Mouse (Mus musculus) R1 (cell line): ENCODE data around the gene Nudt4.
A peak's percentile ranks its signal among the peaks of the same experiment; 100 is the strongest.

Experiments used
- DNase-seq: peaks from one replicate; pipeline ENCODE4 v3.0.0-alpha.2; 2018; ENCODE audit warnings: low read depth, low spot score

The Nudt4 gene

DNA sequence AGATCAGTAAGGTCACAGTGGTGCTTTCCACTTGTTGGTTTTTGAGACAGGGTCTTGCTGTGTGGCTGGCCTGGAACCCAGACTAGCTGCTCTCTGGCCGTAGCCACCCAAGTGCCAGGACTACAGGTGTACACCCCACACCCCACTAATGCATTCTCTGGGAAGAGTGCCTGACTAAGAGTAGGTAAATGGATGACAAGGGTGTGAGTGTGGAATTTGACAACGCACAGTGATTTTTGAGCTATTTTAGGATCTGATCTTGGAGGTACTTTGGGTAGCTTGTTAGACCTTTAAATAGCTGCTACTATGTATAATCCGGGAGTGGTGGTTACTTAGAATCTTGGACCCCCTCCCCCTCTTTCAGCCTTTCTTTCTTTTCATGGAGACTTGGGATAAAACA lies 24.7 kb downstream of the Nudt4 start:
- DNase-seq = no peak

DNA sequence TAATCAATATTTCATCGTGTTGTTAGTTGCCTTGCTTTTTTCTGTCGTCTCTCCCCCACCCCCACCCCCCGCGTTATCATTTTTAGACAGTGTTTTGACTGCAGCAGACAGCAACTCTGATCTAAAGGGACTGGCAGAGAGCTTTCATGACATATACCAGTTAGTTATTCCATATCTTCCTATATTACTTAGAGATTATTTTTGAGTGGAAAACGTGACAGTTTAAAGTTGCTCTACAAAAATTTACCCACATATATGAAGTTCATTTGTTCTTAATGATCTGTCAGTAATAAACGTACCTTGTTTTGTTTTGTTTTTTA lies 27.8 kb downstream of the Nudt4 start:
- DNase-seq = no peak

DNA sequence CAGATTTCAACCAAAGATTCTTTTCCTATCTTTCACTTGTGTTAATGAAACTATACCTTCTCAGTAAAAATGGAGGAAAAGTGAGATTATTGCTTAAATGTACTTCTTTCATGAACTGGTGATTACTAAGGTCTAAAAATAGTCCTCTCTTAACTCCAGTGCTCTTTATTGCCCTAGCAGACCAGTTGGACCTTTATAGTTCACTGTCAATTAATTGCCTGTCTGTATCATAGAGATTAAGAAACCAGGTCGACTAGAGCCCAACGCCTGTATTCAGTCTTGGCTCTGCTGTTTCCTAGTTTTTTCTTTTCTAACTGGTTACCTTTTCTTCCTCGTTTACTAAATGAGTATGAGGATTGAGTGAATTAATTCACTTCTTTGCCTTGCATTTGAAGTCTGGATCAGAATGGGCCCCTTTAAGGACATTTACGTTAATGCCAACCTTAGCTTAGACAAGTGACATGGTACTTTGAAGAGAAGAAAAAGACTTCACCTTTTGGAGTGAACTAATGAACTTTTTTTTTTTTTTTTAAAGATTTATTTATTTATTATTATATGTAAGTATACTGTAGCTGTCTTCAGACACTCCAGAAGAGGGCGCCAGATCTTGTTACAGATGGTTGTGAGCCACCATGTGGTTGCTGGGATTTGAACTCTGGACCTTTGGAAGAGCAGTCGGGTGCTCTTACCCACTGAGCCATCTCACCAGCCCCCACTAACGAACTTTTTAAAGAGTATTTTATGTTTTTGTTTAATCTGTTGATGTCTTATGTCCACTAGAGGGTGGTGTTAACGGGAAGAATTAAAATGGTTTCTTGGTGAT lies 28.3 kb downstream of the Nudt4 start:
- no peak for DNase-seq

DNA sequence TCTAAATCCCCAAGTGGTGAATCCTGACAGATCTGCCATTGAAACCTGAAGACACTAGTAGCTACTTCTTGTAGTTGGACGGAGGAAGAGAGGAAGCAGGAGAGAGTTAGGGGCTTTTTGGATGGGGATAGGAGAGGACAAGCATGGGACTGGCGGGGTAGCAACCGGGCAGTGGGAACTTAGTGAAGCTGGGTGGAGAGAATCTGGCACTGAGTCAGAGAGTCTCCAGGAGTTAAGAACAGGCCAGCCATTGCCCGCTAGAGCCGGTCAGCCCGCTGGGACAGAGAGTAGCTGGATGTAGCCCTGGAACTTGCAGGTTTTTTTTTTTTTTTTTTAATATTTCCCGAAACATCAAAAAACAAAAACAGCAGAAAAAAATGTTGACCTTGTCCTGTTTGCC lies 30.6 kb downstream of the Nudt4 start:
- no peak for DNase-seq

DNA sequence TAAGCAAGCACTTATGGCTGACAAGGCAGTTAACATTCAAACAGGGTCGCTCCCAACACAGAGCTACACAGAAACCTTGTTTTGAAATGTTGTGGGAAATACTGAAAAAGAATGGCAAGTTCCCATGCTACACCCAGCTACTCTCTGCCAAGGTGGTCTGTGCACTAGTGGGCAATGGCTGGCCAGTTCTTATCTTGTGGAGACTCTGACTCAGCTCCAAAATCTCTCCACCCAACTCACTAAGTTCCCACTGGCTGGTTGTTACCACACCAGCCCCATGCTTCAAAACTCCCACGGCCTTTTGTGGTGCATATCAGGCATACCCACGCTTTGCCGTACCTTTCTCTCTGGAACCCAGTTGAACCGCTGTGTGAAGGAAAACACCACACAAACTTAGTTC lies 31.0 kb downstream of the Nudt4 start:
- peak; percentile 38 for DNase-seq

DNA sequence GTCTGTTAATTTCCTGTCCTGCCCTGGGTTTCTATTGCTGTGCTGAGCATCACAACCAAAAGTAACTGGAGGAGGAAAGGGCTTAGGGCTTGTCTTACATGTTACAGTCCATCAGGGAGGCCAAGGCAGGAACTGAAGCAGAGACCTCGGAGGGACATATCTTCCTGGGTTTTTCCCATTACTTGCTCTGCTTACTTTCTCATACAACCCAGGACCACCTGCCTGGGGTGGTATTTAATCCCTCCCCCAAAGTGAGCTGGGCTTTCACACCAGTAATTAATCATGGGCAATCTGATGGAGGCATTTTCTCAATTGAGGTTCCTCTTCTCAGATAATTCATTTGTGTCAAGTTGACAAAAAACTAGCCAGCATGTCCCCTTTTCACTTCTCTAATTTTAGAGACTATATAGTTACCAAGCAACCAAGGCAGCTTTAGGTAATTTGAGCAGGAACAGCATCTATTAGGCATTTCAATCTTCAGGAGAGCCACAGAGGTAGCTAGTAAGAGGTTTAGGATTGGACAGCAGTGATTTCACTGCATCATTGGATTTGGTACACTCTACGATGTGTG lies 33.3 kb downstream of the Nudt4 start:
- no peak for DNase-seq

DNA sequence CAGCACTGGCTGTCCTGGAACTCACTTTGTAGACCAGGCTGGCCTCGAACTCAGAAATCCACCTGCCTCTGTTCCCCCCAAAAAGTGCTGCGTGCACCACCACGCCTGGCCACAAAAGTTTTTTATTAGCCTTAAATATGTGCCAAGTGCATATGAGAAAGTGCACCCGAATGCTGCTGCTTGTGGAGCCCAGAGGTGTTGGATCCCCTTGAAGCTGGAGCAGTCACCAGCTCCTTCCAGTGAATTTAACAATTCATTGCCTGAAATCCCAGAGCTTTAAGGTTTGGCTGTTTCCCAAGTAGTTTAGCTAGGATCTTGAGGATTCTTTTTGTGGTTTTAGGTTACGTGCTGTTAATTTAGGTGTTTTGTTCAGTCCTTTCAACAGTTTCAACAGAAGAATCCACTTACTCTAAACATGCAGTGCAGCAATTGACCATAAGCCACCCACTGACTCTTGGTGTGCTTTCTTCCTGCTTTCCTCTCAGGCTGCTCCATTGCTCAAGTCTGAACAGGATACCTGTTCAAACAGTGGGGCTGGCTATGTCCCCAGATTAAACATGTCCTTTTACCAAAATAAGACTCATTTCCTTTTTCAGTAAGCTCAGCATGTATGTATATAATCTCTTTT lies 37.3 kb downstream of the Nudt4 start:
- no peak for DNase-seq

DNA sequence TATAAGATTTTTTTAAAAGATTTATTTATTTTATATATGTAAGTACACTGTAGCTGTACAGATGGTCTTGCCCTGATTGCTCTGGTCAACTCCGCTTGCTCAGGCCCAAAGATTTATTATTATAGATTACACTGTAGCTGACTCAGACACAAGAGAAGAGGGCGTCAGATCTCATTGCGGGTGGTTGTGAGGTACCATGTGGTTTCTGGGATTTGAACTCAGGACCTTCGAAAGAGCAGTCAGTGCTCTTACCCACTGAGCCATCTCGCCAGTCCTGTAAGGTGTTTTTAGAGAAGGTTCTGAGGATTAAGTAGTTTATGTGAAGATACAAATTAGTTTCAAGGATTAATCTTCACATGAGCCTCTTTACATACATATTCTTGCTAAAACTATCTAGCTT lies 38.1 kb downstream of the Nudt4 start:
- DNase-seq = no peak

DNA sequence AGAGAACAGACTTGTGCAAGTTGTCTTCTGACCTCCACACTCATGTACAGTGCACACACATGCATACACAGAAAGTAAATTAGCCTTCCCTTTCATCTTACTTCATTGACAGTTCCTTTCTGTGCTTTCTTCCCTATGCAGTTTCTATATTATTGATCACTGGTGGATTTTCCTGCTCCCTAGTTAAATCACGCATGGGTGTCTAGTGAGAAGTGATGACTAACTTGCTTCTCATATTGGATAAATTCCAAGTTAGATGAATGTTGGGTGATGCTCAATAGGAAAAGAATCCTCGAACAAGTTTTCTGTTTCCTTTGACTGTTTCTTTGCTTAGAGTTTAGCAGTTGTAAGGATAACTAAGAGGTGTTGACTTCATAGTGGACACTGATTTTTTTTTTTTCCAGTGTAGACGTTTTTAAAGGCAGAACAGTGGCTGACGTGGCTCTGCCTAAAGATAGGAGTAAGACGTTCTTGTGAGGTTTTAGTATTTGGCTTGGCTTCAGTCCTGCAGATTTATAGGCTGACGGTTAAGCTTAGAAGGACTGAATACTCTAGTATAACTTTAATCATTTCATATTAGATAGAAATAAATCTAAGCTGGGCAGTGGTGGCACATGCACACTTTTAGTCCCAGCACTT lies 38.8 kb downstream of the Nudt4 start:
- no peak for DNase-seq

DNA sequence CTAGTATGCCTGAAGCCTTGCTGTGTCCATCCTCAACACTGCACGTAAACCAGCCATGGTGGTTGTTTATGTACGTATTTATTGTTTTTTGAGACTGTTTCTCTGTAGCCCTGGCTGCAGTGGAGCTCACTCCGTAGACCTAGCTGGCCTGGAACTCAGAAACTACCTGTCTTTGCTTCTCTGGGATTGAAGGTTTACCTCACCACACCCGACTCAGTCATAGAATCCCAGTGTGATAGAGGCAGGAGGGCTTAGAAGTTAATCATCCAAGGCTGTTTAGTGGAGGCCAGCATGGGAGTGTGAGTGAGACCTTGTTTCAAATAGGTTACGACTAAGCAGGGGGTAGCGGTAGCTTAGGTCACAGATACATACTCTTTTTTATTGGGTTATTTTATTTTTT lies 46.3 kb downstream of the Nudt4 start:
- DNase-seq = no peak

DNA sequence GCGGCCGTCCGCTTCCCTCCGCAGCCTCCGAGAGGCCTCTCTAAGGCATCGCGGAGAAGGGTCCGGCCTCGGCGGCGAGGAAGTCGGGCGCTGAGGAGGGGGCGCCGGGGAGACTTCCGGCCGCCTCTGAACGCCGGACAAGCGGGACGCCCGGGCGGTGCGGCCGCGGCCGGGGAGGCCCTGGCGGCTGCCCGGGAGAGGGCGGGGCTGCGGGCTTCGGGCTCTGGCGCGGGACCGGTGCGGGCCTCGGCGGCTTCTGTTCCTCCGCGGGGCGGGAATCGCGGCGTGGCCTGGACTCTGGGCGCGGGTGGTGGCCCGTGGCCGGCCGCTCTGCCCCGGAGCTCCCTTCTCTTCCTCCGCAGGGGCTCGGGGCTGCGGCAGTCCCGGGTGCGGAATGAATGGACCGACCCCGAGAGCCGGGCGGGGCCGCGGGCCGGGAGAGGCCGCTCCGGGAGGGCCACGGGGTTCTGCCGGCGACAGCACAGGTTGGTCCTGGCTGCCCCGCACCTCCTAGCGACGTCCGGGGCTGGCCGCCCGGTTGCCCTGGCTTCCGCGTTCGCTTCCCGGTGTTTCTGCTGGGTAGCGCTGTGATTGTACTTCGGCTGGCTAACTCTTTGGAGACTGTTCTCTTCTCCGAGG lies 48.5 kb downstream of the Nudt4 start:
- peak; percentile 42 for DNase-seq

DNA sequence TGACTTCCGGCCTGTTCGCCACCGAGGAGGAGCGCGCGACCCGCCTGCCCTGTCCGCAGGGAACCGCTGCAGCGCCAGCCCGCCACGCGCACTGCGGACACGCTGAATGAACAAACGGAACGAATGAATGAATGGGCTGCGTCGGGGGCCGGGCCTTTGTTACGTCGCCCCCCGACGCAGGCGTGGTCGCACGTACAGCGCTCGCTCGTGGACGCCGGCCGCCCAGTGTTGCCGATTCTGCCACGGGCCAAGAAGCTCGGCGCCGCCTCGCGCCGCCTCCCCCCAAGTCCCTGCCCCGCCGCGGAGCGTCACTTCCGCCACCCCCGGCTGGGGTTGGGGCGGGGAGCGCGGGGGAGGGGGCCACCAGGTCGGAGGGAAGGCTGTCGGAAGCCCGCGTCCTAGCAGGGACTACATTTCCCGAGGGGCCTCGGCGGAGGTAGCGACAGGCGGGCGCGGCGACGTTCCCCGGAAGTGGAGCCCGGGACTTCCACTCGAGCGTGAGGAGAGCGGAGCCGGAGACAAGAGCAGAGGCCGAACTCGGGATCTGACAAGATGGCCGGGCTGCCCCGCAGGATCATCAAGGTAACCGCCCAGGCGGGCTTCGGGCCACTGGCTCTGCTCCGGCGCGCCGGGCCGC lies 49.2 kb downstream of the Nudt4 start, which contains the start of gene Ube2n:
Gene Ube2n, plus strand, starts transcription at position 490 of the 637 bp plus-strand sequence.
- DNase-seq = peak; percentile 98

DNA sequence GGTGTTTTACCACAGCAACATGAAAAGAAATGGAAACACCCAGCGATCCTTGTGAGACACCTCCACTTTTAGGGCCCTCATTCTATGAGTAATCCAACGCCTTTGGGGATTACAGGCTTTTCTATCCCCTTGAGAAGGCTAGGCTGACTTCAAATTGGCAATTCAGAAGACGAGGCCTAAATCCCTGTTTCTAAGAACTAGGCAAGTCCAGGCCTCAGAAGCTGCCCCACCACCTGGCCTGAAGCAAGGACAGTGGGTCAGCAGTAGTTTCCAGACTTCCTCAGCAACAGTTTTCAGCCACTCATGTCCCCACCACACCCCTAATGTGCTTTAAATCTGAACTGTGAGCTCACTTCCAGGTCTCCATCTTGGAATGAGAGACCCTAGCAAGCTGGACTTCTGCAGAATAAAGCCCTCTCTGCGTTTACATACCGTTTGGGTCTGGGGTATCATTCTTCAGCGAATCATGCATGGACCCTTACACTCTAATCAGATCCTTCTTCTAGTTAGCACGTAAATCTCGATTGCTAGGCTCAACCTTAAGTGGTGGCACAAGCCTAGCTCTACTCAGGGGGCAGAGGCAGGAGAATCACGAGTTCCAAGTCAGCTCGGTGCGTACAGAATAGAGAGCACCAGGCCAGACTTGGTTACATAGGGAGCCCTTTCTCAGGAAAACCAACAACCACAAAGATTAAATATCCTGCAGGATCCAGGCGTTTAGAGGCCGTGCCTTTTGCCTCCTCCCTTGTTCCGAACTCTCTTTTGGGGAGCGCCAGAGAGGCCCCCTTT lies 50.0 kb downstream of the Nudt4 start:
- DNase-seq = peak; percentile 59

DNA sequence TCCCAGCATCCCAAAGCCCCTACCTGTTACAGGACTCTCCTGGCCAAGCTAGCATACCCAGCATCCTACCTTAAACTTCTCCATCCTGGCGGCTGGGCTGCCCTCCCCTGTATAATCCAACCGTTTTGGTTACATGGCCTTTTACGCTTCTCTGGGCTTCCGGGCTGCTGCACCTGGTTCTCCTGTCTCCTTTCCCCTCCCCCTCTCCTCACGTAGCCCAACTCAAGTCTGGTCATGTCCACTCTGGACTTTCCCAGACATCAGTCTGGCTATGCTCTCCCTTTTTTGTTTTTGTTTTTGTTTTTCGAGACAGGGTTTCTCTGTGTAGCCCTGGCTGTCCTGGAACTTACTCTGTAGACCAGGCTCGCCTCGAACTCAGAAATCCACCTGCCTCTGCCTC lies 51.3 kb downstream of the Nudt4 start:
- peak; percentile 45 for DNase-seq

DNA sequence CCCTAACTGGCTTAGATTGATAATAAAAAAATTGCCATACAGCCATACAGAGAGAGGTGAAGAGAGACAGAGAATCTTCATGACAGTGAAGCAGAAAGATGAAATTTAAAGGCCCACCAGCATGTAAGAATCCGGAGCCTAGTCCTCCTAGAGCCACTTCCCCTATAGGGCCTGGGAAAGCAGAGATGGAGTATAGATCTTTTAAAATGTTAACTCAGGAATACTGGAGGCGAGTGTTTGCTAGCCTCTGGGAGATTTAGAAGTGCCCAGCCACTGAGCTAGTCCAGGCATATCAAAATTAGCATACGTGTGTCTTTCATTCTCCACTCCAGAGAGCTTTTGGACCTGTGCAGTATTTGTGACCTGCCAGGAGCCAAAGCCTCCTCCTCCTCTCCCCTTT lies 54.7 kb downstream of the Nudt4 start:
- DNase-seq = no peak

DNA sequence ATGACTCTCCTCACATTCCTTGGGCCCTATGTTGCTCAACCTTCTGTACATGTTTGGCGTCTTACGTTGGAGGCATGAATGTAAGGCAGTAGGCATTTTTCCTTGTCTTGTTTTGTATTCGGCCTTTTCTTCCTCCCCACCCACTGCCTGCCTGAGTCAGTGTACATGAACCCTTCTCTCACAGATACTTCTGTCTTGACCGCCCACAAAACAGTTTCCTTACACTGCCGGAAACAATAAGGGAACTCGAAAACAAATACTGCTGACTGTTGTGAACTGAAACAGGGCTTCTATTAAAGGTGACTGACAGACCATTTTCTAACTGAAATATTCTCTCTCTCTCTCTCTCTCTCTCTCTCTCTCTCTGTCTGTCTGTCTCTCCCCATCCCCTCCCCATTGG lies 55.2 kb downstream of the Nudt4 start:
- no peak for DNase-seq

DNA sequence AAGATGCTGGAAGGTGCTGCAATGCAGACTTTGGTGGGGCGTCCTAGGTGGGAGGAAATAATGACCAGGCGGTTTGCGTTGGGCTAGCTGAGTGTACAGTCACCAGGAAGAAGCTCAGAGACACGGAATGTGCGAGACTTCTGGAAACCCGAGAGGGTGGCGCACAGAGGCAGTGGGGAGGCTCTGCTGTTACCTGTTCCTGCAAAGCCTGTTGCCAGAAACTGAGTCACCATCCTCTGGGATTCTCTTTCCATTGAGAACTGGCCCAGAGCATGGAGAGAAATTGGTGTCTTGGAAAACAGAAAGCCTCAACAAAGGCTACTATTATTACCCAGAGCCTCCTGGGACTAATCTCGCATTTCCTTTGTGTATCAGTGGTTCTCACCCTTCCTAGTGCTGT lies 55.8 kb downstream of the Nudt4 start:
- peak; percentile 27 for DNase-seq

DNA sequence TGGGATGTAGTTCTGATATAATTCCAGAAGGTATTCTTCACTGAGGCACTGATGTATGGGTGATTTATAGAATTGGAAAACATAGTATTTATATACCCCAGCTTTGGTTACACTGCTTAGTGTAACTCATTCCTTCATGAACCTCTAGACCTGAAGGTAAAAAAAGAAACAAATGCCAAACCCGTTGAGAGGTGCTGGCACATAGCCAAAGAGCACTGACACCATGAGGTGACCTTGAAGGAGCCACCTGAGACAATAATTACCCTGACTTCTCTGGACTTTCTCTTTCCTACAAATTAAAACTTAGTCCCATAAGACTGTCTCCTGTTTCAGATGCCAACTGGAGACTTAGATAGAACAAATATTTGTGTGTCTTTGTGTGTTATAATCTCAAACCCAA lies 59.6 kb downstream of the Nudt4 start:
- DNase-seq = no peak

DNA sequence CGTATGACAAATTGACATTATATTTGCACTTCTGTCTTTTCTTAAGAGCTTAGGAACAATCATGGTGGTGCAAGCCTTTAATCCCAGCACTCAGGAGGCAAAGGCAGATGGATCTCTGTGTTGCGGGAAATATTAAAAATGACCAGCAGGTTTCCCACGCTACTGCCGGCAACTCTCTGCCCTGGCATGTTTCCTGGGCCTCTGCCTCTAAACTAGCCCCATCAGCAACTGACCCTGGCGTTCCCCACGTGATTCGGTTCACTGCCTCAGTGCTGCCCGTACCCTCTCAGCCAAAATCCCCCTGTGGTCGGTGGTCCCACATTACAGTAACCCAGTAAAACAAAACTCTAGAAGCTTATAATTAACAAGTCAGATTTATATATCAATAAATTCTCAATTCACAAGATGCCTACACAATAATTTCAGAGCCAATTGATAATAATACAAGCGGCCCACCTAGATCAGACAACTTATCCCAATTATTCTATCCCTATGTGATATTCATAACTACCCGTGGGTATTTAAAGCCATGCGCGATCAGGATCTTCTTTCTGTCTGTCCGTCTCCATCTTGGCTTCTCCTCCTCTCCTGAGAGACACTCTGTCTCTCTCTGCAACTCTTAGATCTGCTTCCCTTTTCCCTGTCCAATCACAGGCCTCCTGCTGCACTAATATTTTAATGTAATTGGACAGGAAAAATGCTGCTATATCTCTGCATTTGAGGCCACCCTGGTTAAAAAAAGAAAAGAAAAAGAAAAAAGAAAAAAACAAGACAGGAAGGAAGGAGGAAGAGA lies 60.3 kb downstream of the Nudt4 start:
- no peak for DNase-seq

DNA sequence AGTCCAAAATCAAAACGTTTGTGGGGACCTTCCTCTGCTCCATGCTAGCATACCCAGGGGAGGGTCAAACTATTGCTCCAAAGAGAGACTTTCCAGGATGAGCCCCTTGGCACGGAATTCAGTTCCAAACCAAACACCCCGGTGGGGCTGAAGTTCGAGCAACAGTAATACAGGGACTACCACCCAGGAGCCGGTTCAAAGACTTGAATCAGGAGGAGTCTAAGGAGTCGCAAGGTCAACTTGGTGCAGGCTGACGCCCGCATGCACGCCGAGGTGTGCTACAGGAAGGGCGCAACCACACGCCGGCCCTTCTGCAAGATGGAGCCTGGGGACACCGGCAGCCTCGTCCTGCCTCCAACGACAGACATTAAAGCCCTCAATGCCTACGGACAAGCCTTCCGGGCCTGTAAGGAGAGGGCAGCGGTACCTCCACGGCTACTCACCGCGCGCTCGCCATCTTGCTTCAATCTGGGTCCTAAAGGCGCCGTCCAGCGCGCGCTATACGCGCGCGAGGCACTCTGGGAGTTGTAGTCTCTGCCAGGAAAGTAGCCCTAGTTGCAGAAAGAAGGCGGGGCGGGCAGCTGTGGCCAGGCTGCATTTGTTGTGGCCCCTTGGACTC lies 62.4 kb downstream of the Nudt4 start, which contains the start of gene Mrpl42:
Gene Mrpl42, minus strand, starts transcription at position 478 of the 619 bp plus-strand sequence.
- peak; percentile 90 for DNase-seq
